Mouse (Mus musculus): ENCODE measurements around the gene Lrat. TPM values are rescaled to one million over a fixed set of nuclear protein-coding genes. Genes with fewer than 3 reads are reported as not detected.

Lrat gene
- total RNA-seq, 4 experiments from 2014 or later = 0.07 to 0.14 (median 0.12) TPM

Other genes starting within 250 kb of the Lrat start
- under 1 TPM; 0.35 to 0.59 (median 0.46) TPM for gene Rbm46, start 27.5 kb downstream of the Lrat start, total RNA-seq (2022)
- not detected for gene Fgg, start 103.8 kb upstream of the Lrat start, total RNA-seq (2022)
- not detected for gene Fga, start 122.1 kb upstream of the Lrat start, total RNA-seq (2022)
- gene Fgb, start 145.9 kb upstream of the Lrat start, total RNA-seq (2022) = not detected
- 10 to 100 TPM; 43.0 to 46.5 (median 44.3) TPM for gene Plrg1, start 151.5 kb upstream of the Lrat start, total RNA-seq (2022)
- 1 to 10 TPM; 4.0 to 5.6 (median 4.6) TPM for gene Dchs2, start 224.0 kb upstream of the Lrat start, total RNA-seq (2022)

Data from left cerebral cortex, adult 8-10 months (tissue).